Mouse (Mus musculus) liver, adult 2 months (tissue): ENCODE results near the gene 1700028K03Rik. TPM values are rescaled to one million over a fixed set of nuclear protein-coding genes. Genes with fewer than 3 reads are reported as not detected.

ENCODE experiments used
- DNase-seq: peaks from one replicate; pipeline ENCODE4 v3.0.0-alpha.2; 2011; ENCODE audit warnings: low read depth, low spot score; ENCODE audit errors: extremely low read depth
- H3K27ac ChIP-seq: fragments of 200-500 bp; replicated peaks from 2 replicates; pipeline ENCODE4 v1.5.1; 2012; ENCODE audit warnings: low read depth, mild to moderate bottlenecking, control low read depth, inconsistent platforms, low read length; ENCODE audit not compliant: insufficient read depth
- H3K27me3 ChIP-seq: fragments of 200-500 bp; 2 replicates; pipeline ENCODE4 v1.6.1; 2012; ENCODE audit warnings: mild to moderate bottlenecking, moderate library complexity, low read length, inconsistent platforms; ENCODE audit not compliant: control insufficient read depth, insufficient read depth
- H3K36me3 ChIP-seq: fragments of 200-500 bp; 2 replicates; pipeline ENCODE4 v1.6.1; 2012; ENCODE audit warnings: low read length, inconsistent platforms; ENCODE audit not compliant: control insufficient read depth, insufficient read depth
- H3K4me1 ChIP-seq: fragments of 200-500 bp; 2 replicates; pipeline ENCODE4 v1.6.1; 2011; ENCODE audit warnings: low read length; ENCODE audit not compliant: control insufficient read depth, insufficient read depth
- H3K4me3 ChIP-seq: fragments of 200-500 bp; 2 replicates; pipeline ENCODE4 v1.5.1; 2011; ENCODE audit warnings: low read depth, mild to moderate bottlenecking, control low read depth, low read length, moderate library complexity; ENCODE audit not compliant: insufficient read depth
- H3K79me2 ChIP-seq: fragments of 200-500 bp; 2 replicates; pipeline ENCODE4 v1.6.1; 2012; ENCODE audit warnings: inconsistent platforms, mild to moderate bottlenecking, low read length, moderate library complexity; ENCODE audit not compliant: control insufficient read depth, insufficient read depth
- H3K9ac ChIP-seq: fragments of 200-500 bp; 2 replicates; pipeline ENCODE4 v1.6.1; 2012; ENCODE audit warnings: low read depth, mild to moderate bottlenecking, control low read depth, inconsistent platforms, low read length
- CTCF ChIP-seq: fragments of 200-500 bp; IDR thresholded peaks from 2 replicates; pipeline ENCODE4 v1.5.1; 2011; ENCODE audit warnings: low read depth, low read length, control low read depth
- POLR2A ChIP-seq: fragments of 200-500 bp; IDR thresholded peaks from 2 replicates; pipeline ENCODE4 v1.6.1; 2011; ENCODE audit warnings: low read length, control low read depth; ENCODE audit not compliant: insufficient read depth; ENCODE audit errors: extremely low read depth
- WGBS: fragments of 180-500 bp; shearing (Covaris S2); methylation state at CpG from one replicate; pipeline ENCODE4 v1.1.7; 2018; 5-methylcytosine and 5-hydroxymethylcytosine counted together
- polyA plus RNA-seq: library from polyadenylated mRNA; depleted of rRNA; stranded (reverse); fragments of >200 nt; gene quantifications from 2 replicates; pipeline ENCODE4 v1.2.3, GENCODE M21; 2012
- total RNA-seq: library from RNA; depleted of rRNA; stranded (reverse); fragments of >200 nt; gene quantifications from 2 replicates; pipeline ENCODE4 v1.2.3, GENCODE M21; 2014

1700028K03Rik gene
- total and polyA plus RNA-seq, 2 experiments = 0.18 TPM; not detected in 1

GRCm38 (mm10) chr5:107521386-107521785, 13.1 kb upstream of the 1700028K03Rik start:
- Histone ChIP-seq H3K27me3 (no peaks in the 10 kb centered on the region), H3K36me3 (no peaks in the 10 kb centered on the region), H3K4me1 (no peaks in the 10 kb centered on the region), H3K79me2 (no peaks in the 10 kb centered on the region), H3K27ac (no peak overlapping the region), H3K9ac (no peak overlapping the region), H3K4me3 (no peak overlapping the region)
- DNase-seq = peak; percentile 6
- no peak for TF ChIP-seq CTCF
- no peak for TF ChIP-seq POLR2A
- 42% methylated on average over 6 of the region's 6 CpGs for WGBS

GRCm38 (mm10) chr5:107521897-107522296, 12.6 kb upstream of the 1700028K03Rik start:
- H3K79me2 ChIP-seq = no peaks in the 10 kb centered on the region
- WGBS = 75% methylated on average over 7 of the region's 7 CpGs
- no peak overlapping the region for H3K27ac ChIP-seq
- H3K4me3 ChIP-seq = no peak overlapping the region
- H3K36me3 ChIP-seq = no peaks in the 10 kb centered on the region
- no peaks in the 10 kb centered on the region for H3K27me3 ChIP-seq
- no peak for DNase-seq
- no peak overlapping the region for H3K9ac ChIP-seq
- TF ChIP-seq CTCF (no peak), POLR2A (no peak)
- H3K4me1 ChIP-seq = no peaks in the 10 kb centered on the region

GRCm38 (mm10) chr5:107524281-107524680, 10.2 kb upstream of the 1700028K03Rik start:
- H3K27ac ChIP-seq = no peak overlapping the region
- H3K36me3 ChIP-seq = no peaks in the 10 kb centered on the region
- H3K9ac ChIP-seq = no peak overlapping the region
- DNase-seq = no peak
- H3K4me3 ChIP-seq = no peak overlapping the region
- no peaks in the 10 kb centered on the region for H3K27me3 ChIP-seq
- TF ChIP-seq CTCF (no peak), POLR2A (no peak)
- 80% methylated on average over 10 of the region's 10 CpGs for WGBS
- no peaks in the 10 kb centered on the region for H3K79me2 ChIP-seq
- H3K4me1 ChIP-seq = no peaks in the 10 kb centered on the region

- 90% methylated on average over 3 of the region's 3 CpGs for WGBS
- H3K4me3 ChIP-seq = no peak overlapping the region
- H3K27ac ChIP-seq = no peak overlapping the region
- TF ChIP-seq CTCF (no peak), POLR2A (no peak)
- H3K36me3 ChIP-seq = no peaks in the 10 kb centered on the region
- no peak for DNase-seq
- H3K4me1 ChIP-seq = no peaks in the 10 kb centered on the region
- no peaks in the 10 kb centered on the region for H3K27me3 ChIP-seq
- H3K79me2 ChIP-seq = no peaks in the 10 kb centered on the region
- no peak overlapping the region for H3K9ac ChIP-seq
These were observed 5.7 kb upstream of the 1700028K03Rik start for GRCm38 (mm10) chr5:107528856-107529255.

- Histone ChIP-seq H3K36me3 (no peaks in the 10 kb centered on the region), H3K27me3 (no peaks in the 10 kb centered on the region), H3K4me3 (no peak overlapping the region), H3K4me1 (no peaks in the 10 kb centered on the region), H3K79me2 (no peaks in the 10 kb centered on the region), H3K27ac (no peak overlapping the region), H3K9ac (no peak overlapping the region)
- WGBS = 59% methylated on average over 2 of the region's 2 CpGs
- no peak for DNase-seq
- TF ChIP-seq POLR2A (no peak), CTCF (no peak)
These were observed 919 bp upstream of the 1700028K03Rik start for GRCm38 (mm10) chr5:107533590-107533989.

GRCm38 (mm10) chr5:107541696-107542095, 7.2 kb downstream of the 1700028K03Rik start:
- Histone ChIP-seq H3K4me3 (no peak overlapping the region), H3K4me1 (no peaks in the 10 kb centered on the region), H3K27ac (no peak overlapping the region), H3K36me3 (no peaks in the 10 kb centered on the region), H3K79me2 (no peaks in the 10 kb centered on the region), H3K9ac (no peak overlapping the region), H3K27me3 (no peaks in the 10 kb centered on the region)
- no peak for DNase-seq
- TF ChIP-seq POLR2A = no peak
- no peak for TF ChIP-seq CTCF
- 74% methylated on average over 7 of the region's 7 CpGs for WGBS
